Mouse (Mus musculus) B cell, adult 2 months (primary cell): ENCODE results near the gene Uba2.
A peak's percentile ranks its signal among the peaks of the same experiment; 100 is the strongest.
"Not testable (repeated sequence)": the region's sequence is repeated elsewhere in the genome, so short reads cannot be mapped to it uniquely, and the experiment has no call there.

Source experiments
- DNase-seq, 2 experiments: peaks; one replicate each; pipeline ENCODE4 v3.0.0; 2022

Uba2 gene

GRCm38 (mm10) chr7:34169454-34169853 is at the start of gene Uba2:
Gene Uba2 (minus strand): TSS chr7:34169599.
- DNase-seq = no peak

DNA sequence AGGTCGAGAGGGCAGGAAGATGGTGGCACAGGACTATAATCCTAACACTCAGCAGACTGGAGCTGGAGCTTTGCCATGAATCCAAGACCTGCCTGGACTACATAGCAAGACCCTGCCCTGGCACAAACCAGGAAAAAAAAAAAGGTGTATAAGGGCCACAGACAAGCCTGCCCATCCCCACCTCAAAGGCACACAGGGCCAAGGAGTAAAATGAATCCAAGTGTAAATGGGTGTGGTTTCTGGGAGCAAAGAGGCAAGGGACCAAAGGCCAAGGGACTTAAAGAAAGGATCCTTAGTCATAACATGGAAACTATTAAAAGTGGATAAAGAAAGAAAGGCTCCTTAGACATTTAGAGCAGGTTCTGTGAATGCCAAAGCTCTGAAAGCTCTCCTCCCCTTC is 49.1 kb upstream of the Uba2 start:
- DNase-seq = no peak

DNA sequence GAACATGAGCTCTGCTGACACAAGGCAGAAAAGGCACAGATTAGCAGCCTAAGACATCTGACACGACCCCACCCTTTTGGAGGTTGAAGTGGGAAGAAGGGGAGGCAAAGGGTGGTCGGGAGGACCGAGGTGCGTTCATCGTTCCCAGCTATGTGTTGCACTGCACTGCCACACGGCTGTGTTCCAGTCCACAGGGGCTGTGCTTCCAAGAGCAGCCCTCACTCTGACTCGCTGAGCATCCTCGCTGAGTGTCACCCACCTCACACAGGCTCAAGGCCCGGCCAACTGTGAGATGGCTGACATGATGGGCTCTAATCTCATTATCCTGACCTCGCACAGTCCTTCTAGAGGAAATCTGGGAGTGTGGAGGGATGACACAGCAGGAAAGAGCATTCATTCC is 47.1 kb upstream of the Uba2 start:
- no peak for DNase-seq

GRCm38 (mm10) chr7:34215481-34215880 is 46.1 kb upstream of the Uba2 start:
- no peak for DNase-seq

GRCm38 (mm10) chr7:34214644-34215043 is 45.2 kb upstream of the Uba2 start:
- no peak for DNase-seq

GRCm38 (mm10) chr7:34213281-34213680 is 43.9 kb upstream of the Uba2 start:
- DNase-seq = no peak

- DNase-seq = no peak
Measured at GRCm38 (mm10) chr7:34208027-34208745, 38.8 kb upstream of the Uba2 start.

- no peak for DNase-seq
Measured at GRCm38 (mm10) chr7:34206331-34206730, 36.9 kb upstream of the Uba2 start.

- not testable (repeated sequence) for DNase-seq
Measured at GRCm38 (mm10) chr7:34202147-34202546, 32.7 kb upstream of the Uba2 start.

- no peak for DNase-seq
Measured at GRCm38 (mm10) chr7:34200829-34201228, 31.4 kb upstream of the Uba2 start.

DNA sequence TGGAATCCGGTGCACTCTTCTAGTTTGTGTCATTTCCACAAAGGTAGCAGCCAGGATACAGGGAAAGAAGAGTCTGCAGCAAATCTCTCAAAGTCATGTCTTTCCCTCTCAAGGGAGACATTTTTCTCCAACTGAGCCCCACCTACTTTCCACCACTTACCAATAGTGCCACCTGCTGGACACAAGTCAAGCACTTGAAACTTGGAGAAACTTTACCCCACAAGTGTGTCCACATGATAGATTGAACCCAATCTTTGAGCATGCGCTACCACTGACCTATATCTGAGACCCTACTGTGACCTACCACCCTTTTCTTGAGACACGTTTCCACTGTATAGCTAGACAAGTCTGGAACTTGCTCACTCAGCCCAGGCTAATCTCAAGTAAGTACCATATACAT is 28.9 kb upstream of the Uba2 start:
- DNase-seq = peak; percentile 74 to 75

DNA sequence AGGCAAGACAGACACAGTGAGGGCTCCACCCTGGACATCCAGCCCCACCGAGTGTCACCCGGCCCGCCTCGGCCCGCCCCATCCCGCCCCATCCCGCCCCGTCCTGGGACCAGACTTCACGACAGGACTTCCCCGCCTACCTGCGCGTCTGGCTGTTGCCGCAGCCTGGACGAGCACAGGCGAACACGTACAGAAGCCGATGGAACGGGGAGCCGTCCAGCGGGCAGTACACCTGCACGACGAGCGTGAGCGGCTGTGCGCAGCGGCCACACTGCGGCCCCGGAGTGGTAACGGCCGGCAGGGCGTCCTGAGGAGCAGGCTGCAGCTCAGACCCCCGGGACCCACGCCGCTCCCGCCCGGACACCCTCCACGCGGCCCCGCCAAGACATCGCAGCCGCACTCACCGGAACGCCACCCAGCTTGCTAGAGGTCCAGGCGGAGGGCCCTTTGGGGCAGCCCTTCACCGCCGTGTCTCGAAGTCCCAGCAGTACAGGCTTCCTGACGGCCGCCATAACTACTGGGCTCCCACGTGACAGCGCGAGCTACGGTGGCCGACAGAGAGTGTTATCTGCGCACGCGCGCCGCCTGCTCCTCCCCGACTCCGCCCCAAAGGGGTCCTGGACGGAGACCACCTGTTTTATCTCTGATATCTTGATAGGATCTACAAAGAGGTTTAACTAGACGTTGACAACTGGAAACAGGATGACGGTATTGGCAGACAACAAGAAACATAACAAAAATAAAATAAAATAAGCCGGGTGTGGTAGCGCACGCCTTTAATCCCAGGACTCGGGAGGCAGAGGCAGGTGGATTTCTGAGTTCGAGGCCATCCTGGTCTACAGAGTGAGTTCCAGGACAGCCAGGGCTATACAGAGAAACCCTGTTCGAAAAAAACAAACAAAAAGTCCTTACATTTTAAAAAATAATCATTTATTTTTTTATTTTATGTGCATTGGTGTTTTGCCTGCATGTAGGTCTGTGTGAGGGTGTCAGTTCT is 27.0 kb upstream of the Uba2 start, which contains the start of gene Pdcd2l:
Pdcd2l (minus strand) TSS at position 530 of the 997 bp plus-strand sequence.
- DNase-seq = peak; percentile 94 to 95

GRCm38 (mm10) chr7:34195632-34196031 is 26.2 kb upstream of the Uba2 start:
- DNase-seq = peak; percentile 18 to 24

GRCm38 (mm10) chr7:34192825-34193224 is 23.4 kb upstream of the Uba2 start:
- peak in 1 of 2 experiments; percentile 22 for DNase-seq

GRCm38 (mm10) chr7:34189376-34189989 is 20.1 kb upstream of the Uba2 start:
- DNase-seq = peak; percentile 58 to 68

DNA sequence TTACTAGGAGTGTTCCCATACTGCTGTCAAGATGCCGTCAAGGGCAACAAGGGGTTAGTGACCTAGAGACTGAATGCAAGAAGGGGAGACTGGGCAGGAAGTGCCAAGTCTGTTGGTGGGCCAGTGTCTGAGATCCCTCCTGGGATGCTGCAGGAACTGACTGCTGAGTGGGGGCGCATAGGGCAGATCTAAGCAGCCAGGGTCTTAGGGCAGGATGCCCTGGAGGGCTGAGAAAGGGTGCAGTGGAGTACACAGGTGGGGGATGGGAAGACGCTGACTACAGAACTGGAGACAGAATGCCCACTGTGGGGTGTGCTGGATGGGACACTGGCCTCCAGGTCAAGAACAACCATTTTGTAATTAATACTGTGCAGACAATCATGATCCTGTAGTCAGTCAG is 14.4 kb upstream of the Uba2 start:
- DNase-seq = no peak

GRCm38 (mm10) chr7:34183356-34183755 is 14.0 kb upstream of the Uba2 start:
- DNase-seq = no peak

GRCm38 (mm10) chr7:34176241-34176640 is 6.8 kb upstream of the Uba2 start:
- peak; percentile 45 to 52 for DNase-seq

GRCm38 (mm10) chr7:34172251-34172650 is 2.9 kb upstream of the Uba2 start:
- no peak for DNase-seq

DNA sequence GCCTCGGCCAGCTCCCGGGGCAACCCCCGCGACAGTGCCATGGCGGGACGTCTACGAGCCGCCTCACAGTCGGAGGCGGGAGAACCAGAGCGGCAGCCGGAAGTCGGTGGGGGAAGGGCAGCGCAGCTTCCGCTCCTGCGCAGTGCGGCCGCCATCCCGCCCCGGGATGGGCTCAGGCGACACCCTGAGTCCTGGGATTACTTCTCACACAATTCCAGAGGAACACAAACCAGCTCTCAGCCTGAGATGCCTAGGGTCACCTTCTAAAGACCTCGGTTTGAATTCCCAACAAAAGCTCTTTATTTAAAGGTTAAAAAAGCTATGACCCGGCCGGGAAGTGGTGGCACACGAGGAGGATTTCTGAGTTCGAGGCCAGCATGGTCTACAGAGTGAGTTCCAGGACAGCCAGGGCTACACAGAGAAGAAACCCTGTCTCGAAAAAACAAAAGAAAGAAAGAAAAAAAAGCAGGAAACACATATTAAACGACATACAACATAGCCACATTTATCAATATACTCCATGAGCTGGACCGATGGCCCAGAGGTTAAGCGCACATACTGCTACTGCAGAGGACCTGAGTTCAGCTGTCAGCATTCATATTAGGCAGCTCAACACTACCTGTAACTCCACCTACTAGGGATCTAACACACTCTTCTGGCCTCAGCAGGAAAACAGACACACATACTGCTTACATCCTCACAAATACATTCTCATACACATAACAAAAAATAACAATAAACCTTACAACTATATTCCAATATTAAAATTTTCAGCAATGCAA is 738 bp downstream of the Uba2 start:
- peak; percentile 93 to 94 for DNase-seq

DNA sequence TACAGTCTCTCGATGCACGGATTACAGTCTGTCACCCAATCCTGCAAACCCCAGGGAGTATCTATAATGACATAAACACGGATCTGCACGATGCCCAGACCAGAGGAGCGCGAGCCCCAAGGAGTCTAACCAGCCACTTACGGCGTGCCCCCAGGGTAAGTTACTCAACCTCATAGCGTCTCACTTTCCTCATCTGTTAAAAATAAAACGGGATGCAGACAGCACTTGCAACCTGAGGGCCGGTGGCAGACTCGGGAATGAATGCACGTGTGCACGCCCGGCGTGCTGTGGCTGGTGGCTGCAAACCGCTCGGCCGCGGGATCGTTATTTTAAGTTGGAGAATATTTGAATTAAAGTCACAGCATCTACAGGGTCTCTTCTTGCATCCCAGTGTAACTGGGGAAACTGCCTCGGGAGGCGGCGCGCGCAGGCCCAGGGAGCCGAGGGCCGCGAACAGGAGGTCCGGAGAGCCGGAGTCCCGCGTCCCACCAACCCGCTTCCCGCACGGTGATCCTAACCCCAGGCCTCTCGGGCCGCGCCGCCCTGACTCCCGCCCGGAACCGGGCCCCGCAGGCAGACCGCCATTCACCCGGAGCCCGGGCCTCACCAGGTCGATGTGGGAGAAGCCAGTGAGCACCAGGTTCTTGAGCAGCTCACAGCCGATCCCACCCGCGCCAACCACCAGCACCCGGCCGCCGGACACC is 1.5 kb downstream of the Uba2 start:
- DNase-seq = no peak

- DNase-seq = peak; percentile 67 to 70
Measured at GRCm38 (mm10) chr7:34166850-34167249, 2.5 kb downstream of the Uba2 start.
